Mouse (Mus musculus): ENCODE measurements around the gene Rnf115. TPM values are rescaled to one million over a fixed set of nuclear protein-coding genes. Genes with fewer than 3 reads are reported as not detected.

Rnf115 gene
- polyA plus RNA-seq, 1 experiment from 2014 or later, result 66.8 TPM

DNA sequence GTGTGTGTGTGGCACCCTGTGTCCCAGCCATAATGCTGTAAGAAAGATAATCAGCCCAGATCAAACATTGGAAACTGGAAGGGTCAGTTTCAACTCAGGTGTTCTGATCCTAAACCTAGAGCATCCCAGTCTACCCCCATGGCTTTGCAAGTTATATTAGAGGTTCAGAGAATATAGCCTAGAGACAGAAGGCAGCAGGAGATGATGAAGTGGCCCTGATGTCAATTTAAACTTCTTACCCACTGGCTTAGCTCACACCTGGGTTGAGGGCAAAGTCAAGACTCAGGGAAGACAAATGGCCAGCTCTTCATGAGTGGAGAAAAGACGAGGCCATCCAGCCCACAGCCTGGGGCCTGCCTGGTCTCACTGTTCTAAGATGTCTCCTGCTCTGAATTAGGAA lies 101.5 kb downstream of the Rnf115 start, which contains the start of the genes Pdzk1 and Cd160:
Pdzk1 (plus strand) TSS at position 301 of the 400 bp plus-strand sequence.
Cd160 (minus strand) TSS at position 368 of the 400 bp plus-strand sequence.
- no peaks in the 10 kb centered on the region for H3K27me3 ChIP-seq (replicated peaks; ENCODE audit: low read depth, poor library complexity, severe bottlenecking)
- 76% methylated on average over 1 of the region's 1 CpGs for WGBS
- H3K36me3 ChIP-seq (replicated peaks), result no peaks in the 10 kb centered on the region

GRCm38 (mm10) chr3:96829856-96830255 lies 102.4 kb downstream of the Rnf115 start:
- 81% methylated on average over 10 of the region's 10 CpGs for WGBS
- no peak overlapping the region for H3K27ac ChIP-seq (replicated peaks)

More for the DNA sequence above, 101.5 kb downstream of the Rnf115 start, which contains the start of the genes Pdzk1 and Cd160:
- Histone ChIP-seq H3K9me3 (no peaks in the 10 kb centered on the region), H3K4me3 (no peak within 1 kb of the TSS), H3K4me1 (peaks cover 13% of the 10 kb centered on the region; the same call in 1 of the 2 replicates), H3K27ac (replicated peaks) (no peak within 1 kb of the TSS)
- no peak for DNase-seq (ENCODE audit: low spot score)

DNA sequence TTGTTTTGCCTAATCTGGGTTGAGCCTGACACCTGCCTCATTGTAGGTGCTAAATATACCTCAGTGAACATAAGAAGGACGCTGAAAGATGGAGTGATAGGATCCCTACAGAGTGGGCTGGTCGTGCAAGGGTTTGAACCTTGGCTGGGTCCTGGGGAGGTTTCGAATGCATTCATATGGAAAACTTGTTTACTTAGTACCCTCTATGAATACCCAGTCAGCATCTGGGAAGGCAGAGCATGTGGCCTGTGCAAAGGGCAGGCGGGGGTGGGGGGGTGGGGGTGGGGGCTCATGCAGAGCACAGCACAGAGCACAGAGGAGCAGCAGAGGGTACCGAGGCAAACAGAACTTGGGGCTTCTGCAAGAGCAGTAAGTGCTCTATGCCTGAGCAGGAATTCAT lies 105.5 kb downstream of the Rnf115 start:
- H3K27ac ChIP-seq (replicated peaks), result no peak overlapping the region
- no peak overlapping the region for H3K4me3 ChIP-seq
- H3K27me3 ChIP-seq (replicated peaks; ENCODE audit: low read depth, poor library complexity, severe bottlenecking), result no peaks in the 10 kb centered on the region
- no peaks in the 10 kb centered on the region for H3K36me3 ChIP-seq (replicated peaks)
- DNase-seq (ENCODE audit: low spot score), result no peak
- 40% methylated on average over 5 of the region's 5 CpGs for WGBS
- no peaks in the 10 kb centered on the region for H3K9me3 ChIP-seq
- H3K4me1 ChIP-seq, result 0 out of 2 replicates have a peak, but pooled peaks cover 9% of the 10 kb centered on the region

More at GRCm38 (mm10) chr3:96829856-96830255, 102.4 kb downstream of the Rnf115 start:
- Histone ChIP-seq H3K4me3 (no peak overlapping the region), H3K4me1 (peaks cover 13% of the 10 kb centered on the region; the same call in 1 of the 2 replicates), H3K36me3 (replicated peaks) (no peaks in the 10 kb centered on the region), H3K27me3 (replicated peaks; ENCODE audit: low read depth, poor library complexity, severe bottlenecking) (no peaks in the 10 kb centered on the region), H3K9me3 (no peaks in the 10 kb centered on the region)
- no peak for DNase-seq (ENCODE audit: low spot score)

DNA sequence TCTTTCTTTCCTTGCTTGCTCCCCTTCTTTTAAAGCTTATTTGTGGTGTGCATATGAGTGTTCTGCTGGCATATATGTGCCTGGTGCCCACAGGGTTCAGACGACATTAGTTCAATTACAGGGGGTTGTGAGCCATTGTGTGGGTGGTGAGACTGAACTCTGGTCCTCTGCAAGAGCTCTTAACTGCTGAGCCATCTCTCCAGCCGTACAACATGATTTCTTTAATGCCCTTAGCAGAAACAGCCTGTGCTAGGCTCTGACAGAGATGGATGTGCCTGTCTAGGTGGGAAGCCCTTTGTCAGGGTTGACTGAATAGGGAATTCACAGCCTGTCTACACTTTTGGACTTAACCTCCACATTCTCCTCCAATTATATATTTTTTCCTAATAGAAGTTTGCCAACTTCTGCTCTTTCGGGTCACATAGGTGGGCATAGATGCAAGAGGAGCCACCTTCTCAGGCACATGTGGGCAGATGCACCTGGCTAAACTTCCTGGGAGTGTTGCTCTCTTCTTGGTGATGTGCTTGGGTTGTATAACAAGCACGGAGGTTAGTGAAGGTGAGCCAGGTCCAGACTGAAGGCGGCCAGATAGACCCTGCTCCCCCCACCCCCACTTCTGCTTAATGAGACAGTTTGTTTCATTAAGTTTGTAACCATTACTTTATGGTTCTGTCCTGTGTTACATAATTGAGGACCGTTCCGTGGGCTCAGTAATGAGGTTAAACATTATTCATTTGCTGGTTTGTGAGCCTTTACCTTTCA lies 107.3 kb downstream of the Rnf115 start:
- no peak for DNase-seq (ENCODE audit: low spot score)
- H3K4me3 ChIP-seq, result no peak overlapping the region
- no peaks in the 10 kb centered on the region for H3K9me3 ChIP-seq
- no peak overlapping the region for H3K27ac ChIP-seq (replicated peaks)
- WGBS, result 84% methylated on average over 7 of the region's 7 CpGs
- H3K36me3 ChIP-seq (replicated peaks), result no peaks in the 10 kb centered on the region
- no peaks in the 10 kb centered on the region for H3K27me3 ChIP-seq (replicated peaks; ENCODE audit: low read depth, poor library complexity, severe bottlenecking)
- H3K4me1 ChIP-seq, result 0 out of 2 replicates have a peak, but pooled peaks cover 3% of the 10 kb centered on the region

DNA sequence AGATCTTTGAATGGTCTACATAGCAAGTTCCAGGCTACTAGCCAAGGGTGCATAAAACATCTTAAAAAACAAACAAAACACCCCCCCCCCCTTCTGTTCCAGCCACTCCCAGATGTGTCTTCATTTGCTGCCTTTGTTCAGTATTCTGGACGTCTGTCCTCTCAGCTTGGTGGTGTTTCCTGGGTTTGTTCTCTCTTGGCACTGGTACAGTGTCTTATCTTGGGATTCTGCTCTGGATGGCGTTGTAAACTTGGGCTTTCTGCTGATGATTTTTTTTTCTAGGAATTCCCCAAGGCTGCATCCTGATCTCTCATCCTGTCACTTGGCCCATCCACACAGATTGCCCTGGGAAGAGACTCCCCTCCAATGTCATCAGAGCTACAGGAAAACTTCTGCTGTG lies 109.0 kb downstream of the Rnf115 start:
- Histone ChIP-seq H3K36me3 (replicated peaks) (no peaks in the 10 kb centered on the region), H3K4me1 (0 out of 2 replicates have a peak, but pooled peaks cover 3% of the 10 kb centered on the region), H3K27me3 (replicated peaks; ENCODE audit: low read depth, poor library complexity, severe bottlenecking) (no peaks in the 10 kb centered on the region), H3K27ac (replicated peaks) (no peak overlapping the region), H3K9me3 (no peaks in the 10 kb centered on the region), H3K4me3 (no peak overlapping the region)
- no peak for DNase-seq (ENCODE audit: low spot score)
- WGBS, result 67% methylated on average over 2 of the region's 2 CpGs

- no peaks in the 10 kb centered on the region for H3K4me1 ChIP-seq
- H3K36me3 ChIP-seq (replicated peaks), result no peaks in the 10 kb centered on the region
- no peak overlapping the region for H3K4me3 ChIP-seq
- DNase-seq (ENCODE audit: low spot score), result no peak
- no peaks in the 10 kb centered on the region for H3K9me3 ChIP-seq
- no peak overlapping the region for H3K27ac ChIP-seq (replicated peaks)
- 76% methylated on average over 7 of the region's 7 CpGs for WGBS
- H3K27me3 ChIP-seq (replicated peaks; ENCODE audit: low read depth, poor library complexity, severe bottlenecking), result no peaks in the 10 kb centered on the region
Observed at GRCm38 (mm10) chr3:96838996-96839645, 111.7 kb downstream of the Rnf115 start.

Other genes starting within 250 kb of the Rnf115 start
- gene Hfe2, start 202.5 kb upstream of the Rnf115 start, polyA plus RNA-seq (2016; fragmentation: Nextera tagmentation; extraction: Ambion mirVana), result 1.4 and 1.5 TPM in 2 replicates
- 31.2 and 34.9 TPM in 2 replicates for gene Txnip, start 169.7 kb upstream of the Rnf115 start, polyA plus RNA-seq (2016; fragmentation: Nextera tagmentation; extraction: Ambion mirVana)
- gene Gm16253, start 150.7 kb upstream of the Rnf115 start, polyA plus RNA-seq (2016; fragmentation: Nextera tagmentation; extraction: Ambion mirVana), result 1.6 and 1.9 TPM in 2 replicates
- 30.0 and 33.1 TPM in 2 replicates for gene Polr3gl, start 133.5 kb upstream of the Rnf115 start, polyA plus RNA-seq (2016; fragmentation: Nextera tagmentation; extraction: Ambion mirVana)
- gene Ankrd34a, start 131.0 kb upstream of the Rnf115 start, polyA plus RNA-seq (2016; fragmentation: Nextera tagmentation; extraction: Ambion mirVana), result 0.66 and 0.99 TPM in 2 replicates
- 5.2 and 5.6 TPM in 2 replicates for gene Lix1l, start 126.5 kb upstream of the Rnf115 start, polyA plus RNA-seq (2016; fragmentation: Nextera tagmentation; extraction: Ambion mirVana)
- 242 and 244 TPM in 2 replicates for gene Rbm8a, start 97.7 kb upstream of the Rnf115 start, polyA plus RNA-seq (2016; fragmentation: Nextera tagmentation; extraction: Ambion mirVana)
- gene Pex11b, start 92.3 kb upstream of the Rnf115 start, polyA plus RNA-seq (2016; fragmentation: Nextera tagmentation; extraction: Ambion mirVana), result 41.6 and 41.9 TPM in 2 replicates
- 0.09 TPM in 2 replicates for gene Gm42957, start 92.2 kb upstream of the Rnf115 start, polyA plus RNA-seq (2016; fragmentation: Nextera tagmentation; extraction: Ambion mirVana)
- gene Itga10, start 82.1 kb upstream of the Rnf115 start, polyA plus RNA-seq (2016; fragmentation: Nextera tagmentation; extraction: Ambion mirVana), result 0.39 and 0.55 TPM in 2 replicates
- 0.11 and 0.14 TPM in 2 replicates for gene Ankrd35, start 57.5 kb upstream of the Rnf115 start, polyA plus RNA-seq (2016; fragmentation: Nextera tagmentation; extraction: Ambion mirVana)
- 45.2 and 53.4 TPM in 2 replicates for gene Pias3, start 31.3 kb upstream of the Rnf115 start, polyA plus RNA-seq (2016; fragmentation: Nextera tagmentation; extraction: Ambion mirVana)
- 12.9 and 13.0 TPM in 2 replicates for gene Nudt17, start 19.1 kb upstream of the Rnf115 start, polyA plus RNA-seq (2016; fragmentation: Nextera tagmentation; extraction: Ambion mirVana)
- gene Polr3c, start within 50 bp of the Rnf115 start, polyA plus RNA-seq (2016; fragmentation: Nextera tagmentation; extraction: Ambion mirVana), result 44.1 and 47.6 TPM in 2 replicates
- gene Pdzk1, start 101.6 kb downstream of the Rnf115 start, polyA plus RNA-seq (2016; fragmentation: Nextera tagmentation; extraction: Ambion mirVana), result 0.24 TPM in 1 of 2 replicates, not detected in the other
- 0.14 and 0.19 TPM in 2 replicates for gene Cd160, start 101.7 kb downstream of the Rnf115 start, polyA plus RNA-seq (2016; fragmentation: Nextera tagmentation; extraction: Ambion mirVana)
- gene Gja5, start 177.0 kb downstream of the Rnf115 start, polyA plus RNA-seq (2016; fragmentation: Nextera tagmentation; extraction: Ambion mirVana), result 9.4 and 9.6 TPM in 2 replicates
- 38.1 and 42.2 TPM in 2 replicates for gene Gpr89, start 177.7 kb downstream of the Rnf115 start, polyA plus RNA-seq (2016; fragmentation: Nextera tagmentation; extraction: Ambion mirVana)
- 0.02 and 0.05 TPM in 2 replicates for gene Gja8, start 198.4 kb downstream of the Rnf115 start, polyA plus RNA-seq (2016; fragmentation: Nextera tagmentation; extraction: Ambion mirVana)